Mouse (Mus musculus): Measurements from ENCODE around the gene Bag5.
"Not testable (repeated sequence)": the region's sequence is repeated elsewhere in the genome, so short reads cannot be mapped to it uniquely, and the experiment has no call there.

The Bag5 gene

DNA sequence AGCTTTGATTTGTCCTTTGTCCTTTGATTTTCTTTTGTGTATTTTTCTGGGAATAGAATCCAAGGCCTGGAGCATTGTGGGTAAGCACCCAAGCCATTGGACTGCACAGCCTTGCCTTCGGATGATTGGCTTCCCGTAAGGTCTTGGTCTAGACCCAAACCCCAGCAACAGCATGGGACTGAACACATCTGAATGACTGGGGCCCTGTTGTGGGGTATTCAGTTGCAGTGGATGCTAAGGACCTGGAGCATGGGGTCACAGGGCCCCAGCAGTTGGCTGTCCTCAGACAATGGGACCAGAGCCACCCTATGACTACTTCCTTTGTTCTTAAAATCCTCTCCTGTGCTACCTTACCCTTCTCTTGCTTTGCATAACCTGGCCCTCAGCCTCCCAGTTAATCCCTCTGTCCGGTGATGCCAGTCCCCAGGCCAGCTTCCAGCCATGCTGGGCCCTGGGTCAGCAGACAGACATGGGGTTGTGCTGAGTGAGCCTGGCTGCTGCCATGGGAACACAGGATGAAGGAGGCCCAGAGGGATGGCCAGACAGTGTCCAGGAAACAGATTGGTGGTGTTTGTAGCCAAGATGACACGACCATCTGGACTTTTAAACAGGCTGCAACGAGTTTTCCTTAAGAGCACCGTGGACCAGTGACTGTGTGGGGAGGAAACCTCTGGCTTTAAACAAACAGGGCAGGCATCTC, 11.7 kb upstream of the Bag5 start:
- no peak for DNase-seq (ENCODE audit: low read depth, low spot score)
- H3K36me3 ChIP-seq (ENCODE audit: control insufficient read depth, insufficient read depth, low read length, poor library complexity, severe bottlenecking), result peaks cover 4% of the 10 kb centered on the region; the same call in 1 of the 2 replicates
- H3K27me3 ChIP-seq (ENCODE audit: control insufficient read depth, insufficient read depth, low read length, poor library complexity, severe bottlenecking), result no peaks in the 10 kb centered on the region

DNA sequence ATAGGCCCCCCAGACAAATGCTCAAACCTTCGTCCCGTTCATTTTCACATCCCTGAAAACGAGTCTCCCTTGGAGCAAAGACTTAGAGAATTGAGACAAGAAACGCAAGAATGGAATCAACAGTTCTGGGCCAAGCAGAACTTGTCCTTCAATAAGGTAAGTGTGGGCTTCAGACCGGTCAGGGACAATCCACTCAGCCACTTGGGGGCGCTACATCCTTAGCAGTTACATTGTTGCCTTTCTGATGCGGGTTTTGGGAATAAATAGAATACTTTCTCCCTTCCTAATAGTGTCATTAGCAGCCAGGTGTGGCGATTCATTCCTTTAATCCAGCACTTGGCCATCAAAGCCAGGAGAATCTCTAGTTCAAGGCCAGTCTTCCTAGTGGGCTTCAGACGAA, 9.6 kb upstream of the Bag5 start:
- peak; percentile 64 for DNase-seq (ENCODE audit: low read depth, low spot score)
- no peaks in the 10 kb centered on the region for H3K27me3 ChIP-seq (ENCODE audit: control insufficient read depth, insufficient read depth, low read length, poor library complexity, severe bottlenecking)
- peaks cover 2% of the 10 kb centered on the region; the same call in 1 of the 2 replicates for H3K36me3 ChIP-seq (ENCODE audit: control insufficient read depth, insufficient read depth, low read length, poor library complexity, severe bottlenecking)

DNA sequence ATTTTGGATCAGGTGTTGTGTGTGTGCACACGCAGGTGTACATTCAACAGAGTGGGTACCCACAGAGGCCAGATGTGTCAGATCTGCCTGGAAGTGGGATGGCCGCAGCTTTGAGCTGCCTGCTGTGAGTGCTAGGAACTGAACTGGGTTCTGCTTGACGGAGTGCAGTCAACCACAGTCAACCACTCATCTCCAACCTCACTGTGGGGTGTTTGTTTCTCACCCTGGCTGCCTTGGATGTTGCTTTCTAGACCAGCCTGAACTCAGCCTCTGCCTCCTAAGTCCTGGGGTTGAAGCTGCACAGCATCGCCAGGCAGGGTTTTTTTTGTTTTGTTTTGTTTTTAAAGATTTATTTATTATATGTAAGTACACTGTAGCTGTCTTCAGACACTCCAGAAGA, 7.2 kb upstream of the Bag5 start:
- no peak for DNase-seq (ENCODE audit: low read depth, low spot score)
- H3K36me3 ChIP-seq (ENCODE audit: control insufficient read depth, insufficient read depth, low read length, poor library complexity, severe bottlenecking), result no peaks in the 10 kb centered on the region
- H3K27me3 ChIP-seq (ENCODE audit: control insufficient read depth, insufficient read depth, low read length, poor library complexity, severe bottlenecking), result no peaks in the 10 kb centered on the region

DNA sequence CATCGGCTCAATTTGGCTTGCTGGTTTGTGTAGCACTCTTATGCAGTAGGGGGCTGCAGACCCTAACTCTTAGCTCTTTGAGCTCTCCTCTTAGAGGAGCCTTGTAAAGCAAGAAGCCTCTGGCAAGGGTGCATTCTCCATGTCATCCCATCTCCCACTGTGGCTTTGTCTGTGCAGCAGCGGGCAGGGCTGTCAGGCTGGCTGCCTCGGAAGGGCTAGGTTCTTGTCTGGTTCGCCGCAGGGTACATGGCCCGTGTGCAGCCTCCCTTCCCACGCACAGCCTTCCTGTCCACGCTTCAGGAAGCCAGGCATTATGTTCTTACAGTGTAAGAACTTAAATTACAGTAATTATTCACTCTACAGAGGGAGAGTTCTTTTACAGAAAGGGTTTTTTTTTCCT, 5.6 kb upstream of the Bag5 start:
- no peaks in the 10 kb centered on the region for H3K36me3 ChIP-seq (ENCODE audit: control insufficient read depth, insufficient read depth, low read length, poor library complexity, severe bottlenecking)
- no peaks in the 10 kb centered on the region for H3K27me3 ChIP-seq (ENCODE audit: control insufficient read depth, insufficient read depth, low read length, poor library complexity, severe bottlenecking)
- DNase-seq (ENCODE audit: low read depth, low spot score), result no peak

DNA sequence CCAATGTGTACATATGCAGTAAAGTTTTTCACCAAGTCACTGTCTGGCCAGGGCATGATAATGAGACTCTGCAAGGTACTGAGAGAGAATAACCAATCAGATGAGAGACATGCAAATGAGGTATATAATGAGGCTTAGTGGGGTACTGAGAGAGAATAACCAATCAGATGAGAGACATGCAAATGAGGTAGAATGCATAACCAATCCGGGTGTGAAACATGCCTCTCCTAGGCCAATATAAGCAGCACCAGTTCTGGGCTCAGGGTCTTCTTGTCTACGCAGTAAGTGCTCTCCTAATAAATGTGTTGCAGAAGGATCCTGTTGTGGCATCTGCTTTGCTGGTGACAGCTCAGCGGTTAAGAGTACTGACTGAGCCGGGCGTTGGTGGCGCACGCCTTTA, 3.4 kb upstream of the Bag5 start:
- no peak for DNase-seq (ENCODE audit: low read depth, low spot score)
- H3K27me3 ChIP-seq (ENCODE audit: control insufficient read depth, insufficient read depth, low read length, poor library complexity, severe bottlenecking), result no peaks in the 10 kb centered on the region
- H3K36me3 ChIP-seq (ENCODE audit: control insufficient read depth, insufficient read depth, low read length, poor library complexity, severe bottlenecking), result no peaks in the 10 kb centered on the region

DNA sequence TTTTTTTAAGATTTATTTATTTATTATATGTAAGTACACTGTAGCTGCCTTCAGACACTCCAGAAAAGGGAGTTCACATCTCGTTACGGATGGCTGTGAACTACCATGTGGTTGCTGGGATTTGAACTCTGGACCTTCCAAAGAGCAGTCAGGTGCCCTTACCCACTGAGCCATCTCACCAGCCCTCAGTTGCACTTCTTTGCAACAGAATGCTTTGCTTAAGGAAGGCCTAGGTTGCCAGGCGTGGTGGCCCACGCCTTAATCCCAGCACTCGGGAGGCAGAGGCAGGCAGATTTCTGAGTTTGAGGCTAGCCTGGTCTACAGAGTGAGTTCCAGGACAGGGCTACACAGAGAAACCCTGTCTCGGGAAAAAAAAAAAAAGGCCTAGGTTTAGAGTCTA, 823 bp upstream of the Bag5 start:
- not testable (repeated sequence) for DNase-seq (ENCODE audit: low read depth, low spot score); H3K27me3 ChIP-seq (ENCODE audit: control insufficient read depth, insufficient read depth, low read length, poor library complexity, severe bottlenecking); H3K36me3 ChIP-seq (ENCODE audit: control insufficient read depth, insufficient read depth, low read length, poor library complexity, severe bottlenecking)

DNA sequence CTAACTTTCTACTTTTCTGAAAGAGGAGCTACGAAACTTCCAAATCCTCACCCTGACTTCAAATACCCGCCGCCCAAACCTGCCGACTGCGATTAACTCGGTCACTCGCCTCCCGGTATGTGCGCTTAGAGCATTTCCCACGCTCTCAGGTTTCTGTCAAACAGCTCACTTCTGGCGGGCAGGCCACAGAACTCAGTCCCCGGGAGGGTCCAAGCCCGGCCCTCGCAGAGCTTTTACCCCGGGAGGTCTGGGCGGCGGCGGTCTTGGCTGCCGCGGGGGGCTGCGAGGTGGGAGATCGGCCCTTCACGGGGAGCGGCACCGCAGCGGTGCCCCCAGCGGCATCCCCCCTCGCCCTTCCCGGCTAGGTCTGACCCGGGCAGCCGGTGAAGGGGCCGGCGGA, 581 bp downstream of the Bag5 start:
- no peaks in the 10 kb centered on the region for H3K27me3 ChIP-seq (ENCODE audit: control insufficient read depth, insufficient read depth, low read length, poor library complexity, severe bottlenecking)
- H3K36me3 ChIP-seq (ENCODE audit: control insufficient read depth, insufficient read depth, low read length, poor library complexity, severe bottlenecking), result peaks cover 2% of the 10 kb centered on the region
- peak; percentile 21 for DNase-seq (ENCODE audit: low read depth, low spot score)

DNA sequence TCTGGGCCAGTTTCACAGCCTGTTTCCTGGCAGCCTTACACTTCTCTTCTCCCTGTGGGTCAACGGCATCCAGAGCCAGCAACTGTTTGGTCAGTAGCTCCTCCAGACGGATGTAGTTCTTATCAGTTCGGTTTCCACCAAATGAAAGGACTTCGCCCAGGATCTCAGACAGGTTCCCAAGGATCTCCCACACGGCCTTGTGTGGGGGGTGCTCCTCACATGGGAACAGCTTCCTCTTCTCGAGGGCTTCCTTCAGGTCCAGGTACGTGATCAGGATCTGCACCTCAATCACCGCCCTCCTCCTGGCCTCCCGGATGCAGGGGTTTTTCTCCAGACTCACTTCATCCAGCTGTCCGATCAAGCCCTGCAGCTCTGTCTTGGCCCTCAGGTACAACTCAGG, 3.0 kb downstream of the Bag5 start:
- DNase-seq (ENCODE audit: low read depth, low spot score), result no peak
- peaks cover 2% of the 10 kb centered on the region for H3K36me3 ChIP-seq (ENCODE audit: control insufficient read depth, insufficient read depth, low read length, poor library complexity, severe bottlenecking)
- no peaks in the 10 kb centered on the region for H3K27me3 ChIP-seq (ENCODE audit: control insufficient read depth, insufficient read depth, low read length, poor library complexity, severe bottlenecking)

DNA sequence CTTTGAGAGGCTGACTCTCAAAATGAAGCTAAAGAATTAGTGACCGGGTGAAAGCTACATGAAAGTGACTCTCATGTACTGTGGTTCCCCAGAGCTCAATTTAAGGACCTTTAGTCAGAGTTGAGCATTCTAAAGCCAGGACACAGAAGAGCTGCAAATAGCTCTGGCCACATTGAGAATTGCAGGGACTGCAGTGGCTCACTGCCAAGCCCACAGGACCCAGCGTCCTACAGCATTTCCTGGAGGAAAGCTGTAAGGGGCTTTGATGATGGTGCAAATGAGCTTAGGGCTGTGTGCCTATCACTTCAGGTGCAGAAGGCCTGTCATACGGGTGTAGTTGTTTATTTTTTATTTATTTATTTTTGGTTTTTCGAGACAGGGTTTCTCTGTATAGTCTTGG, 4.9 kb downstream of the Bag5 start:
- no peak for DNase-seq (ENCODE audit: low read depth, low spot score)
- Histone ChIP-seq H3K27me3 (ENCODE audit: control insufficient read depth, insufficient read depth, low read length, poor library complexity, severe bottlenecking) (no peaks in the 10 kb centered on the region), H3K36me3 (ENCODE audit: control insufficient read depth, insufficient read depth, low read length, poor library complexity, severe bottlenecking) (peaks cover 2% of the 10 kb centered on the region)

DNA sequence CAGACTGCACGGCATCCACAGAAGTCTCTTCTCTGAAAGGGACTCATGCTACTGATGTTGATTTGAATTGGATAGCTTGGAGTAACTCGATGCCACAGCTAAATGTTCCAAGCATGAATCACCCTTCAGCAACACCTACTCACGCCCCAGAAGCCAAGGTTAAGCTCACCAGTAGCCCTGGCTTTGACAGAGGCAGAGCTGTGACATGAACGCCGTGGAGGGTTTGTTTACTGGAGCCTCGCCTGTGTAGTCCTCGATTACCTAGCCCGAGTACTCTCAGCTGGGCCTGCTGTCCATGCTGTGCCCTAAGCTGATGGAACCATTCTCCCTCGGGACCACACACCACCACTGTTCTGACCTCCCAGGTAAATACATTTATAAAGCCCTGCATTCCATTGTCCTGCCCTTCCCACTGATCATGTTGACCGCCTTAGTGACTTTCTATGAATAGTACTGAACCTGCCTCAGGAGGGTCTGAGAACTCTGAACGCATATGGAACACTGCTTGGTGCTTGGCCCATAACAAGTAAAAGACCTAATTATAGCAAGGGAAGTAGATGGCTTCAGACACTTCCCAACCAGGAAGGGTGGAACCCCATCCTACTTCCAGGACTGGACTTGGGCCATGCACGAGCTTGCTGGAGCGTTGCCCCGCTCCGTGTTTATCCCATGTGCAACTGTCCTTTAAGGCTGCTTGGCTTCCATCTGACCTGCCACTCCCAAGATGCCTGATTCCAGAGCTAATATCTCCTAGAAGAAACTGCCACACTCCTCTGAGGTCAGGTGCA, 7.7 kb downstream of the Bag5 start:
- no peaks in the 10 kb centered on the region for H3K27me3 ChIP-seq (ENCODE audit: control insufficient read depth, insufficient read depth, low read length, poor library complexity, severe bottlenecking)
- H3K36me3 ChIP-seq (ENCODE audit: control insufficient read depth, insufficient read depth, low read length, poor library complexity, severe bottlenecking), result peaks cover 2% of the 10 kb centered on the region
- DNase-seq (ENCODE audit: low read depth, low spot score), result no peak

DNA sequence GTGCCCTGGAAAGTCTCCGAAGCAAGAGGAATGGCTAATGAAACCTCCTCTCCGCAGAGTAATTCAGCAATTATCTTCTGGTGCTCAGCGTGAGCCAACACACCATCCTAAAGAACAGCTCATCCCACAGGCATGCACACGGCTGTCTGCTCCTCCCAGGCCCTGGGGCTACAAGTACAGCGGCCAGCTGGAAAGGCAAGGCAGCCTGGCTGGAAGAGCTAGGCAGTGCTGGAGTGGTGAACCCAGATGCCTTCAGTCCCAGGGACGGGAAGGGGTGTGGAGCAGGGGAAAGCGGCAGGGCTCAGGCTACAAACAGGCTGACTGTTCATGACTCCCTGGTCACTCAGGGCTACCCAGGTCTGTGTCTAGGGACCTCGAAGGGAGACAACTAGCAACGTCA, 8.4 kb downstream of the Bag5 start:
- H3K27me3 ChIP-seq (ENCODE audit: control insufficient read depth, insufficient read depth, low read length, poor library complexity, severe bottlenecking), result no peaks in the 10 kb centered on the region
- peaks cover 2% of the 10 kb centered on the region; the same call in 1 of the 2 replicates for H3K36me3 ChIP-seq (ENCODE audit: control insufficient read depth, insufficient read depth, low read length, poor library complexity, severe bottlenecking)
- no peak for DNase-seq (ENCODE audit: low read depth, low spot score)

DNA sequence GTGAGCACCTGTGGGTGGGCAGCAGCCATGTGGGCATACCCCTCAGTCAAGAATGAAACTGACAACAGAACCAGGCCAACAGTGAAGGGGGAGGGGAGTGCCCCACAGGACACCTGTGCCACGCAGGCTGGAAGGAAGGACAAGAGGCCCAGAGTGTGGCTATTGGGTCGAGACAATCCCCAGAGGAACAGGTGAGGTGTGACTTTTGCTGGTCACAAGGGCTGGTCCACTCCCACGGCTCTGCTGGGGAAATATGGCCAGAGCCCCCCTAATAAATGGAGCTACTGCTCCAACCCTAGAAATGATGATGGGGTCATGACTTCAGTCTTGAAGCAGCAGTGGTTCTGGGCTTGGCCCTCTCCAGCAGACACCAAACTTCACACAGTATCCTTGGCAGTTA, 9.8 kb downstream of the Bag5 start:
- DNase-seq (ENCODE audit: low read depth, low spot score), result no peak
- Histone ChIP-seq H3K36me3 (ENCODE audit: control insufficient read depth, insufficient read depth, low read length, poor library complexity, severe bottlenecking) (no peaks in the 10 kb centered on the region), H3K27me3 (ENCODE audit: control insufficient read depth, insufficient read depth, low read length, poor library complexity, severe bottlenecking) (no peaks in the 10 kb centered on the region)

DNA sequence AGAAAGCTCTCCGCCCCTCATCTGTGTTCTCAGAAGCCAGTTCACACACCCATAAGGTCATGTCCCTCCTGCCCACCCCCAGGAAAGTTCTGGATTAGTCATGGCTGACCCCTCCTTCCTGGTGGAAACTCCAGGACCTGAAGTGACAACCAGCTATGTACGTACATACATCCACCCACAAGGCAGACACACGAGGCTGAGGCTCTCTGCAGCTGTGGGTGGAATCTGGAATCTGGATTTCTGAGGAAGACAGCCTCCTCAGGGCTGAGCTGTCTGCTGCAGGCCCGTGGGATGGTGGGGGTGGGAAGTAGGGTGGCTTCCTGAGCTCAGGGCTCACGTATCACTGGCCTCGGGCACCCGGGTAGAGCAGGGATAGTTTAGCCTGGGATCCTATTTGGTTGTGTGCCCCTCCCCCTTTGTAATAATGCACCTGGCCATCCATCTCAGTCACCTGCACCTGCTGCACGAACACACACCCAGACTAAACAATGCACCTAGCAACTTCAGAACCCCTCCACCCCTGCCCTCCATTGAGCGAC, 12.1 kb downstream of the Bag5 start:
- Histone ChIP-seq H3K36me3 (ENCODE audit: control insufficient read depth, insufficient read depth, low read length, poor library complexity, severe bottlenecking) (no peaks in the 10 kb centered on the region), H3K27me3 (ENCODE audit: control insufficient read depth, insufficient read depth, low read length, poor library complexity, severe bottlenecking) (no peaks in the 10 kb centered on the region)
- DNase-seq (ENCODE audit: low read depth, low spot score), result no peak

DNA sequence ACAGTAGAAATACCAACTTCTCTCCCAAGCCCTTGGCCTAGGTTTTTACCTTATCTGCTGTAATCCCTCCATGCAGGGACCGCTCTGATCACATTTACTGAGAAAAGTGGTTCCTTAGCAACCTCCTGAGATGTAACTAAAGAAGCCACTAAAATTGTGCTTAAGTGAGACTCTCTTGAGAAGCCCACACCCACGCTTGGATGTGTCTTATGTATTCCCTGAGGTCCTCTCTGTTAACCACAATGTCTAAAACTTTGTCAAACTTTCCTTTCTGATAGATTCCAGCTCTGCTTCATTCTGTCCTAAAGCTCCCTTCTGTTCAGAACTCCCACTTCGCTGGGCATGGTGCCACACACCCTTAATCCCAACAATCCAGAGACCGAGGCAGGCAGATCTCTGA, 13.5 kb downstream of the Bag5 start:
- no peak for DNase-seq (ENCODE audit: low read depth, low spot score)
- Histone ChIP-seq H3K36me3 (ENCODE audit: control insufficient read depth, insufficient read depth, low read length, poor library complexity, severe bottlenecking) (no peaks in the 10 kb centered on the region), H3K27me3 (ENCODE audit: control insufficient read depth, insufficient read depth, low read length, poor library complexity, severe bottlenecking) (no peaks in the 10 kb centered on the region)

DNA sequence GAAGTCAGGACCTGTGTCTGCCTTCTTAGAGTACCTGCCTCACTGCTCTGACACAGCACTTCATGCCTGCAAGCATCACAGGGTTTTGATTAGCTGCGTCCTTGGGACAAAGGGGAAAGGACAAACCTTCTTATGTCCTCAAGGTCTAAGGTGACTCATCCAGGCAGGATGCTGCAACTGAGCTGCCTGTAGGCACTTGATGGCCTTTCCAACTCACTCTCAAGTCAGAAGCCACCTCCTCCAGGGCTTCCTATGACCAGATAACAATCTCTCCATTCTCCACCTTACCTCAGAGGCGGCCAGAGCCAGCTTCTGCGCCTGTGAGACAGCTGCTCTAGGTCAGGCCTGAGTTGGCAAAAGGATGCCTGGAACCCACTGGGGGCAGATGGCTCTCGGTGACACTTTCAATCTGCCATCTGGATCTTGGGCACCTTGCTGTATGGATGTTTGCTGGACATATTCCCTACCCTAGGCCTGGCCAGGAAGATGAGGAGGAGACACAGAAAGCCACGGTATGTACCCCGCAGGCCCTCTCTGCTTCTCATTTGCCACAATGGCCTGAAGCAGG, 14.6 kb downstream of the Bag5 start:
- no peak for DNase-seq (ENCODE audit: low read depth, low spot score)
- H3K27me3 ChIP-seq (ENCODE audit: control insufficient read depth, insufficient read depth, low read length, poor library complexity, severe bottlenecking), result no peaks in the 10 kb centered on the region
- no peaks in the 10 kb centered on the region for H3K36me3 ChIP-seq (ENCODE audit: control insufficient read depth, insufficient read depth, low read length, poor library complexity, severe bottlenecking)

Measured in splenic B cell, adult 2 months (primary cell).